Mouse (Mus musculus) gastrocnemius, postnatal 36 days (tissue): Measurements from ENCODE around the gene Lamc3. TPM values are rescaled to one million over a fixed set of nuclear protein-coding genes. Genes with fewer than 3 reads are reported as not detected.
A peak's percentile ranks its signal among the peaks of the same experiment; 100 is the strongest.

Experiments used
- DNase-seq, 2 experiments: peaks; one replicate each; pipeline ENCODE4 v3.0.0; 2022
- intact Hi-C: fragments of 180-260 bp; cut with DNase I; formaldehyde crosslinking; loops from one replicate; pipeline ENCODE4 v1.15.1; 2025
- total RNA-seq, 2 experiments: library from RNA; stranded (reverse); gene quantifications; 2 replicates each; pipeline ENCODE4 v1.2.3; 2021

Lamc3 gene
- total RNA-seq, 2 experiments from 2014 or later, result 0.41 to 1.0 TPM

GRCm38 (mm10) chr2:31964191-31964590 is 77.1 kb downstream of the Lamc3 start:
- intact Hi-C loops, result no loop called here
- DNase-seq, result no peak

- DNase-seq, result no peak
- intact Hi-C loops, result loop anchor here (5.0 kb wide), 1 partner anchor 48 kb away; no protein-coding TSS in a partner anchor
These were observed 78.0 kb downstream of the Lamc3 start for GRCm38 (mm10) chr2:31965110-31965509.

GRCm38 (mm10) chr2:31966801-31967200 is 79.7 kb downstream of the Lamc3 start:
- intact Hi-C loops, result loop anchor here (5.0 kb wide), 1 partner anchor 50 kb away; no protein-coding TSS in a partner anchor
- no peak for DNase-seq

- no peak for DNase-seq
- intact Hi-C loops, result no loop called here
These were observed 85.5 kb downstream of the Lamc3 start for GRCm38 (mm10) chr2:31972589-31972988.

- intact Hi-C loops, result no loop called here
- peak; percentile 98 to 99 for DNase-seq
These were observed 87.2 kb downstream of the Lamc3 start, which contains the start of gene Nup214 for GRCm38 (mm10) chr2:31974141-31974808. Nup214 (plus strand) TSS chr2:31974436.

- DNase-seq, result no peak
- intact Hi-C loops, result no loop called here
These were observed 87.8 kb downstream of the Lamc3 start for GRCm38 (mm10) chr2:31974809-31975371.

GRCm38 (mm10) chr2:31987774-31988173 is 100.7 kb downstream of the Lamc3 start:
- no peak for DNase-seq
- intact Hi-C loops, result loop anchor here (5.0 kb wide), 1 partner anchor 35 kb away; no protein-coding TSS in a partner anchor

GRCm38 (mm10) chr2:31990961-31991360 is 103.9 kb downstream of the Lamc3 start:
- peak in 1 of 2 experiments; percentile 6 for DNase-seq
- intact Hi-C loops, result no loop called here

- DNase-seq, result peak in 1 of 2 experiments; percentile 3
- intact Hi-C loops, result loop anchor here (5.0 kb wide), 1 partner anchor 207 kb away; no protein-coding TSS in a partner anchor
These were observed 107.8 kb downstream of the Lamc3 start for GRCm38 (mm10) chr2:31994896-31995295.

GRCm38 (mm10) chr2:31996060-31996459 is 109.0 kb downstream of the Lamc3 start:
- peak in 1 of 2 experiments; percentile 3 for DNase-seq
- intact Hi-C loops, result loop anchor here (5.0 kb wide), 1 partner anchor 206 kb away; no protein-coding TSS in a partner anchor

Other genes with a start within 250 kb of the Lamc3 start
- gene Prdm12, start 247.3 kb upstream of the Lamc3 start, total RNA-seq, result not detected
- 1 to 10 TPM; 6.1 to 7.5 TPM for gene Exosc2, start 216.6 kb upstream of the Lamc3 start, total RNA-seq
- gene Abl1, start 198.9 kb upstream of the Lamc3 start, total RNA-seq, result 10 to 100 TPM; 21.9 to 22.3 TPM
- not detected for gene Qrfp, start 76.7 kb upstream of the Lamc3 start, total RNA-seq
- not detected for gene Fibcd1, start 41.3 kb upstream of the Lamc3 start, total RNA-seq
- 1 to 10 TPM; 3.2 to 4.5 TPM for gene Aif1l, start 62.8 kb downstream of the Lamc3 start, total RNA-seq
- gene Nup214, start 87.1 kb downstream of the Lamc3 start, total RNA-seq, result 10 to 100 TPM; 13.9 to 28.4 TPM
- 10 to 100 TPM; 13.2 to 16.5 TPM for gene Fam78a, start 197.6 kb downstream of the Lamc3 start, total RNA-seq
- gene Plpp7, start 208.2 kb downstream of the Lamc3 start, total RNA-seq, result 100 to 1,000 TPM in 1 of 2 experiments, 10 to 100 TPM in 1; 96.9 to 117 TPM